Mouse (Mus musculus): ENCODE results near the gene Orai3.

Orai3 gene

GRCm38 (mm10) chr7:127824176-127824871 is 54.7 kb downstream of the Orai3 start, which contains the start of the genes Stx4a and Stx1b:
Stx4a (plus strand) TSS chr7:127824294.
Stx1b (minus strand) TSS chr7:127824549.
- no peak for DNase-seq (ENCODE audit: extremely low read depth, low read depth)
